In genomic region chr14:57797991-57798931, GRCm38 (mm10) we compare ENCODE assay signal across 8 mouse cellular contexts. TPM values are rescaled to one million over a fixed set of nuclear protein-coding genes. Genes with fewer than 3 reads are reported as not detected.
DNase-seq lines count a peak whose midpoint lies in the region; ATAC-seq lines count a peak whose summit lies in the region.

TSS of gene Sap18 (plus strand) at chr14:57798180.

- ATAC-seq in megakaryocyte progenitor cell, adult 5-6 weeks (replicated peaks; ENCODE audit: poor library complexity), result peak; percentile 100

- peak; percentile 99 for DNase-seq in adipocyte (ENCODE audit: low spot score)
- peak; percentile 100 for DNase-seq in embryo, embryonic 10 days (ENCODE audit: low spot score)
- peak; percentile 94 for DNase-seq in gastrocnemius, postnatal 10 days
- DNase-seq in induced T-regulatory cell, adult 2 months (ENCODE audit: low read depth), result peak; percentile 100
- DNase-seq in left cerebral cortex, adult 9 months (ENCODE audit: low spot score in 2 of 2), result peak; percentile 97 to 98
- peak; percentile 96 for DNase-seq in right cerebral cortex, postnatal 14 days
- peak; percentile 94 to 98 for DNase-seq in urinary bladder, postnatal 36 days (ENCODE audit: low spot score in 2 of 2)

RNA-seq across cellular contexts. Expression of gene Sap18, which starts in this region (rescaled TPM):
- total RNA-seq in gastrocnemius, postnatal 10 days (2021), result 10 to 100 TPM; 54.2 to 56.0 TPM
- 160 and 206 TPM in 2 replicates for total RNA-seq in megakaryocyte progenitor cell, adult 5-6 weeks (2015)
- total RNA-seq in megakaryocyte progenitor cell, adult 5-6 weeks (2017), result 16.6 and 19.9 TPM in 2 replicates

Comparison
In these comparisons a context has a peak if more than half of its experiments do, and no peak if none do; other contexts are left out.
1. Peak in every context shown above with its lines: DNase-seq and ATAC-seq.